Mouse (Mus musculus) liver, embryonic 11.5 days (tissue): ENCODE data around the gene Tesk1. TPM values are rescaled to one million over a fixed set of nuclear protein-coding genes. Genes with fewer than 3 reads are reported as not detected.

Experiments
- ATAC-seq: fragments of 200-750 bp; cut with Nextera tagmentation; replicated peaks from 2 replicates; pipeline ENCODE4 v1.8.0; 2017; ENCODE audit warnings: moderate number of reproducible peaks, mild to moderate bottlenecking, moderate TSS enrichment, moderate library complexity; ENCODE audit not compliant: low FRiP score
- DNase-seq: peaks from one replicate; pipeline ENCODE4 v3.0.0-alpha.2; 2017; ENCODE audit warnings: low spot score
- H3K27ac ChIP-seq: fragments of 300-500 bp; sonication (generic); 2 replicates; pipeline ENCODE4 v1.5.1; 2014; ENCODE audit warnings: mild to moderate bottlenecking, low read depth, low read length, control low read depth
- H3K27me3 ChIP-seq: fragments of 300-500 bp; sonication (generic); replicated peaks from 2 replicates; pipeline ENCODE4 v1.6.1; 2014; ENCODE audit warnings: low read length, mixed read lengths; ENCODE audit not compliant: control insufficient read depth, insufficient read depth
- H3K36me3 ChIP-seq: fragments of 300-500 bp; sonication (generic); 2 replicates; pipeline ENCODE4 v1.6.1; 2014; ENCODE audit warnings: mild to moderate bottlenecking, low read length, moderate library complexity, mixed read lengths; ENCODE audit not compliant: control insufficient read depth, insufficient read depth
- H3K4me1 ChIP-seq: fragments of 300-500 bp; sonication (generic); replicated peaks from 2 replicates; pipeline ENCODE4 v1.6.1; 2014; ENCODE audit warnings: low read length, mixed read lengths; ENCODE audit not compliant: control insufficient read depth, insufficient read depth
- H3K4me2 ChIP-seq: fragments of 300-500 bp; sonication (generic); 2 replicates; pipeline ENCODE4 v1.6.1; 2014; ENCODE audit warnings: mild to moderate bottlenecking, control low read depth, moderate library complexity
- H3K4me3 ChIP-seq: fragments of 300-500 bp; sonication (generic); 2 replicates; pipeline ENCODE4 v1.5.1; 2014; ENCODE audit warnings: low read depth, low read length, control low read depth
- H3K9ac ChIP-seq: fragments of 300-500 bp; sonication (generic); 2 replicates; pipeline ENCODE4 v1.6.1; 2014; ENCODE audit warnings: low read depth, low read length, control low read depth
- H3K9me3 ChIP-seq: fragments of 300-500 bp; sonication (generic); 2 replicates; pipeline ENCODE4 v1.6.1; 2016; ENCODE audit warnings: low read length, inconsistent platforms, mixed read lengths; ENCODE audit not compliant: control insufficient read depth
- WGBS: fragments of 180-500 bp; shearing (Covaris S2); extraction: QIAGEN DNeasy Blood & Tissue Kit; methylation state at CpG from one replicate; pipeline ENCODE4 v1.1.7; 2014; 5-methylcytosine and 5-hydroxymethylcytosine counted together
- polyA plus RNA-seq: library from polyadenylated mRNA; unstranded; fragments of >200 nt; fragmentation: Nextera tagmentation; extraction: Ambion mirVana; gene quantifications from 2 replicates; pipeline ENCODE4 v1.2.1, GENCODE M21; 2014

Tesk1 gene
- polyA plus RNA-seq, 1 experiment from 2014 or later: 4.3 TPM

DNA sequence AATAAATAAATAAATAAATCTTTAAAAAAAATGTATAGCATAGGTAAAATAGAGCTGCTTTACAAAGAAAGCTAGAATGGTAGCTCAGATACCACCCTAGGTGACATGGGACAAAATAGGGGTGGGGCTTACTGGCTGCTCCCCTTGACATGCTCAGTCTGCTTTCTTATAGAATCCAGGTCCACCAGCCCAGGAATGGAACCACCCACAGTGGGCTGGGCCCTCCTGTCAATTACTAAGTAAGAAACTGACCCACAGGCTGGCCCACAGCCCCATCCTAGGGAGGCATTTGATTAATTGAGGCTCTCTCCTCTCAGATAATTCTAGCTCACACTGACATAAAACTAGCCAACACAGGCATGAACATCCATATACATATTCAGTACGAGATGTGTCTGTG lies 8.9 kb upstream of the Tesk1 start:
- Histone ChIP-seq H3K36me3 (no peaks in the 10 kb centered on the region), H3K4me2 (no peak overlapping the region), H3K27ac (no peak overlapping the region), H3K27me3 (peaks cover 20% of the 10 kb centered on the region), H3K9ac (no peak overlapping the region), H3K4me1 (no peaks in the 10 kb centered on the region; the same call in 1 of the 2 replicates), H3K4me3 (no peak overlapping the region), H3K9me3 (no peaks in the 10 kb centered on the region)
- DNase-seq: no peak
- WGBS: 76% methylated on average over 1 of the region's 1 CpGs
- ATAC-seq: no peak

DNA sequence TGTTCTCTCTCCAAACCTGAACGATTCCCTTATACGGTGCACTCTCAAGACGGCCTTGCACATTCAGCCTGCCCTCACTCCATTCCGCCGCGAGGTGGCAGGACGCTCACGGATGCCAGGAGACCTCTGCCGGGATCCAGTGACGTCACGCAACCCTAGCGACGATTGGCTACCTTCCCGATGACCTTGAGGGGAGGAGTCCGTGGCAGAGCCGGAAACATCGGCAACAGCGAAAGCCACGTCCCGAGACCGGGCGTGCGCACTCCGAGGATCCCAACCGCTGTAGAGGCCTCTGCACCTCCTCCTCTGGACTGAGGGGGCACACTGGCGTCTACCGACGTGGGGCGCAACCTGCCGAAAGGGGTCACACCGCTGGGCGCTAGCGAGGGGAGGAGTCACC lies 305 bp downstream of the Tesk1 start:
- Histone ChIP-seq H3K9me3 (no peaks in the 10 kb centered on the region), H3K36me3 (peaks cover 2% of the 10 kb centered on the region; the same call in 1 of the 2 replicates), H3K4me3 (peak overlapping the region; percentile 72), H3K9ac (peak overlapping the region; percentile 84), H3K4me2 (peak overlapping the region; percentile 88), H3K27ac (peak overlapping the region; percentile 84), H3K27me3 (no peaks in the 10 kb centered on the region; the same call in none of the 2 replicates), H3K4me1 (0 out of 2 replicates have a peak, but pooled peaks cover 8% of the 10 kb centered on the region)
- under 1% methylated on average over 33 of the region's 33 CpGs for WGBS
- ATAC-seq (peak; percentile 94), DNase-seq (peak; percentile 98)

DNA sequence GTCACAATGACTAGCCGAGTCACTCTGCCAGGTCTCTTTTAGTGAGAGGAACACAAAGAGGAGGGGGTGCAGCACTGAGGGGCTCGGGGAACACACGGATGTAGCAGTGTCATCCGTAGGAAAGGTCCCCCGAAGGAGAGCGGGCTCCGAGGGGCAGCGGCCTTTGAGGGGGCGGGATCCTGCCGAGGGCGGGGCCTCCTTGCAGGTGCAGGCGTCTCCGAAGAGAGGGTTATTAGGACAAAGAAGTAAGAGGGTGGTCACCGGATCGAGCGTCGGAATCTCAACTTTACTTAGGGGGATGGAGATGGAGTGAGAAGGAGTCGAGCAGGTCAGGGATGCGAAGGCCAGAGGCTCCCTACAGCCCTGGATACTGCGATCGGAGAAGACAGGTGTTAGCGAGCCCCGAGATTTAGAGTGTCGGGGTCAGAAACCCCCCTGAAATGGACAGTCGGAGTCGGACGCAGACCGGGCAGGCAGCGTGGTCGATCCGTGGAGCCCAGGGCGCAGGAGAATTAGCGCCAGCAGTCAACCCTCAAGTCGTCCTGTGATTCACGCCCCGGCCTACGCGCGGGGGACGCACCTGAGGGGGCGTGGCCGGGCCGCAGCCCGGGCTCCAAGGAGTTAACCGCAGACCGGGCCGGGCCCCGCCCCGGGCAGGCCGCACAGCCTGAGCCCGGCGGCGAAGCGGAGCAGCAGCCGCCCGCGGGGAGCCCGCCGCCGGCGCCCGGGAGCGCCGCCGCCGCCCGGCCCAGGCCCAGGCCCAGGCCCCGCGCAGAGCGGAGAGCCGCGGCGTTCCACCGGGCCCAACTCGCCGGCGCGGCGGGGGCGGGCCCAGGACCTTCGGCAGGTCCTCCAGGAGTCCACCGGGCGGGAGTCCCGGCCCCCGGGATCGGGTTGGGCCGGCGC lies 970 bp downstream of the Tesk1 start:
- Histone ChIP-seq H3K4me2 (peak overlapping the region; percentile 88), H3K36me3 (peaks cover 2% of the 10 kb centered on the region; the same call in 1 of the 2 replicates), H3K27ac (peak overlapping the region; percentile 84), H3K4me3 (peak overlapping the region; percentile 72), H3K9me3 (no peaks in the 10 kb centered on the region), H3K9ac (peak overlapping the region; percentile 84), H3K27me3 (no peaks in the 10 kb centered on the region; the same call in none of the 2 replicates), H3K4me1 (0 out of 2 replicates have a peak, but pooled peaks cover 8% of the 10 kb centered on the region)
- under 1% methylated on average over 88 of the region's 88 CpGs for WGBS
- peak; percentile 78 for DNase-seq
- ATAC-seq: peak; percentile 72

DNA sequence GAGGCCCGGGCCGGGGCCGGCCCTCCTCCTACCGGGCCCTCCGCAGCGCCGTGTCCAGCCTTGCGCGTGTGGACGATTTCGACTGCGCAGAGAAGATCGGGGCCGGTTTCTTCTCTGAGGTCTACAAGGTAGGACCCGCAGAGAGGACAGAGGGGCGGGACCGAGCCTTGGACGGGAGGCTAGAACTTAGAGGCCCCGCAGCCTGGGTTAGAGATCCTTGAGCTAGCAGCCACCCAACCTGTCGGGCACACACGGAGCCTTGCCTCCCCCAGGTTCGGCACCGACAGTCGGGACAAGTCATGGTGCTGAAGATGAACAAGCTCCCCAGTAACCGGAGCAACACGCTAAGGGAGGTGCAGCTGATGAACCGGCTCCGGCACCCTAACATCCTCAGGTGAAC lies 1.8 kb downstream of the Tesk1 start:
- no peaks in the 10 kb centered on the region for H3K9me3 ChIP-seq
- ATAC-seq (no peak), DNase-seq (no peak)
- H3K4me1 ChIP-seq: 0 out of 2 replicates have a peak, but pooled peaks cover 8% of the 10 kb centered on the region
- H3K27me3 ChIP-seq: no peaks in the 10 kb centered on the region; the same call in none of the 2 replicates
- H3K4me3 ChIP-seq: peak overlapping the region; percentile 72
- peak overlapping the region; percentile 84 for H3K9ac ChIP-seq
- 0 out of 2 replicates have a peak overlapping the region, but pooled peaks have one; percentile 4 for H3K27ac ChIP-seq
- H3K36me3 ChIP-seq: peaks cover 2% of the 10 kb centered on the region; the same call in 1 of the 2 replicates
- 4% methylated on average over 28 of the region's 28 CpGs for WGBS
- peak overlapping the region; percentile 88 for H3K4me2 ChIP-seq

DNA sequence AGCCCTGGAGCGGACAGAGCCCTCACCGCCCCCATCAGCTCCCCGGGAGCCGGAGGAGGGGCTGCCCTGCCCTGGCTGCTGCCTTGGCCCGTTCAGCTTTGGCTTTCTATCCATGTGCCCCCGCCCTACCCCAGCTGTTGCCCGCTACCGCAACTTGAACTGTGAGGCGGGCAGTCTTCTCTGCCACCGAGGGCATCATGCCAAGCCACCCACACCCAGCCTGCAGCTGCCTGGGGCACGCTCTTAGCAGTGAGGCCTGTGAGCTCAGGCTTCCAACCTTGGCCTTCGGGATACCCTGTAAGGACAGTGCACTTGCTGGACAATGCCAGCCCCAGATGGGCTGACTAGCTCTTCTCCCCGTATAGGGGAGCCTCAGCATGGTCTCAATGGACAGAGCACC lies 5.5 kb downstream of the Tesk1 start:
- ATAC-seq: no peak
- Histone ChIP-seq H3K27me3 (peaks cover 5% of the 10 kb centered on the region), H3K9me3 (no peaks in the 10 kb centered on the region), H3K4me2 (no peak overlapping the region), H3K9ac (no peak overlapping the region), H3K4me3 (no peak overlapping the region), H3K36me3 (peaks cover 2% of the 10 kb centered on the region; the same call in 1 of the 2 replicates), H3K4me1 (0 out of 2 replicates have a peak, but pooled peaks cover 8% of the 10 kb centered on the region), H3K27ac (no peak overlapping the region)
- no peak for DNase-seq
- 96% methylated on average over 13 of the region's 13 CpGs for WGBS

DNA sequence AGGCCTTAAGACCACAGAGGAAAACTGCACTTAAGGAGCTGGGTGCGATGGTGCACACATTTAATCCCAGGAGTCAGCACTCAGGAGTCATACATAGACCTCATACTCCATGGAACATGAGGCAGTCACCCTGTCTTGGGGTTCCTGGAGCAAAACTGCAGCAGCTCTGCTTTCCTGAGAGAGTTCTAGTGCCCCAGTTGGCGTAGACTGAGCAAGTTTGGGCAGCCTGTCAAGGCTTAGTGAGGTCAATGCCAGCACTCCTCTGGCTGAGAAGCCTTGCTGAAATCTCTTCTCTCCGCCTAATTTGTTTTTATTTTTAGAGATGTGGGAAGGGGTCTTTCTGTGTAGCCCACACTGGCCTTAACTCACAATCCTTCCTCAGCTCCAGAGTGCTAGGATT lies 6.8 kb downstream of the Tesk1 start:
- no peak overlapping the region for H3K4me3 ChIP-seq
- H3K9ac ChIP-seq: no peak overlapping the region
- DNase-seq: no peak
- peaks cover 18% of the 10 kb centered on the region for H3K27me3 ChIP-seq
- 0 out of 2 replicates have a peak, but pooled peaks cover 5% of the 10 kb centered on the region for H3K4me1 ChIP-seq
- no peak for ATAC-seq
- no peaks in the 10 kb centered on the region for H3K9me3 ChIP-seq
- H3K27ac ChIP-seq: no peak overlapping the region
- 80% methylated on average over 3 of the region's 3 CpGs for WGBS
- H3K36me3 ChIP-seq: peaks cover 2% of the 10 kb centered on the region; the same call in 1 of the 2 replicates
- H3K4me2 ChIP-seq: no peak overlapping the region

DNA sequence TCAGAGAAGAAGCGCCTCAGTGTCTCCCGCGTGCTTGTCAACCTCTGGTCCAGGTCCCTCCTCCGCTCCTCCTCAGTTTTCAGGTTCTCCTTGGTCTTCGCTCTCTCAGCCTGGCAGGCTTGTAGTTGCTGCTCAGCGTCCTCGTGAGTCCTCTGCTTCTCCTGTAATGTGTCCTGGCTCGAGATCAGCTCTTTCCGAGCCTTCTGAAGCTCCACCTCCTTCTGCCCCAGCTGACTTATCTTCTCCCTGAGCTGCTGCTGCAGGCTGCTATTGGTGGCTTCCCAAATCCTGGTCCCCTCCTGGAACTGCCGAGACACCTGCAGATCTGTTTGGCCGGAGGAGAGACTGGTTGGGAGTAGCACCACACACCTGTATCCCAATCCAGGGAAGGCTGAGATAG lies 10.6 kb downstream of the Tesk1 start:
- WGBS: 44% methylated on average over 11 of the region's 11 CpGs
- DNase-seq: no peak
- no peak overlapping the region for H3K27ac ChIP-seq

DNA sequence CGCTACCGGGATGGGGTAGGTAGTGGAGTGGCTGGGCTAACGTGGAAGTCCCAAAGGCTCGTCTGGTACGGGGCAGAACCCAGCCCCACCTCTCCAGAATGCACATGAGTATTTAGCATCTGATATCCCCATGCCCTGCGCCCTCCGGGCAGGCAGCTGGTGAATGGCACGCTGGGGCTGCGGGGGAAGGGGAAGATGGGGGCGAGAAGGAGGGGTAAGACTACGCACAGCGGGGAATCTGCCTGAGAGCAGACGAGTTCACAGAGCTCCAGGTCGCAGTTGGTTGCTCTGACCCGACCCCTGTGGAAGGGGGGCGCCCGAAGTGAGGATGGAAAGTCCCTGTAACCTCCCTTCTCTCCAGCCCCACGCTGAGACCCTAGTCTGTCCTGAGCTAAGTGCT lies 11.7 kb downstream of the Tesk1 start:
- Histone ChIP-seq H3K27ac (no peak overlapping the region), H3K27me3 (peaks cover 35% of the 10 kb centered on the region), H3K4me1 (no peaks in the 10 kb centered on the region; the same call in 1 of the 2 replicates), H3K9ac (no peak overlapping the region), H3K9me3 (no peaks in the 10 kb centered on the region), H3K4me2 (peak overlapping the region; percentile 48), H3K36me3 (no peaks in the 10 kb centered on the region), H3K4me3 (peak overlapping the region; percentile 21)
- no peak for DNase-seq
- 2% methylated on average over 18 of the region's 18 CpGs for WGBS
- no peak for ATAC-seq

More for the DNA sequence above, 10.6 kb downstream of the Tesk1 start:
- no peak overlapping the region for H3K4me3 ChIP-seq
- no peaks in the 10 kb centered on the region for H3K9me3 ChIP-seq
- no peaks in the 10 kb centered on the region; the same call in 1 of the 2 replicates for H3K36me3 ChIP-seq
- no peaks in the 10 kb centered on the region; the same call in 1 of the 2 replicates for H3K4me1 ChIP-seq
- no peak for ATAC-seq
- peaks cover 35% of the 10 kb centered on the region for H3K27me3 ChIP-seq
- no peak overlapping the region for H3K9ac ChIP-seq
- H3K4me2 ChIP-seq: no peak overlapping the region
